Mouse (Mus musculus): ENCODE measurements around the gene Agbl4. TPM values are rescaled to one million over a fixed set of nuclear protein-coding genes. Genes with fewer than 3 reads are reported as not detected.

Gene Agbl4
- polyA plus RNA-seq, 1 experiment from 2014 or later = 0.24 TPM

- WGBS = 94% methylated on average over 2 of the region's 2 CpGs
- H3K4me3 ChIP-seq = no peak overlapping the region
- no peaks in the 10 kb centered on the region for H3K4me1 ChIP-seq
- H3K27ac ChIP-seq (replicated peaks) = no peak overlapping the region
- no peaks in the 10 kb centered on the region for H3K36me3 ChIP-seq (replicated peaks)
- no peaks in the 10 kb centered on the region for H3K27me3 ChIP-seq (replicated peaks; ENCODE audit: low read depth, poor library complexity, severe bottlenecking)
- DNase-seq (ENCODE audit: low spot score) = no peak
- no peaks in the 10 kb centered on the region for H3K9me3 ChIP-seq
These were observed 1199.8 kb downstream of the Agbl4 start for GRCm38 (mm10) chr4:111597249-111597661.

- Histone ChIP-seq H3K9me3 (no peaks in the 10 kb centered on the region), H3K4me3 (no peak overlapping the region), H3K36me3 (replicated peaks) (no peaks in the 10 kb centered on the region), H3K4me1 (no peaks in the 10 kb centered on the region), H3K27me3 (replicated peaks; ENCODE audit: low read depth, poor library complexity, severe bottlenecking) (no peaks in the 10 kb centered on the region), H3K27ac (replicated peaks) (no peak overlapping the region)
- WGBS = 79% methylated on average over 1 of the region's 1 CpGs
- DNase-seq (ENCODE audit: low spot score) = no peak
These were observed 1200.5 kb downstream of the Agbl4 start for GRCm38 (mm10) chr4:111597986-111598385.

DNA sequence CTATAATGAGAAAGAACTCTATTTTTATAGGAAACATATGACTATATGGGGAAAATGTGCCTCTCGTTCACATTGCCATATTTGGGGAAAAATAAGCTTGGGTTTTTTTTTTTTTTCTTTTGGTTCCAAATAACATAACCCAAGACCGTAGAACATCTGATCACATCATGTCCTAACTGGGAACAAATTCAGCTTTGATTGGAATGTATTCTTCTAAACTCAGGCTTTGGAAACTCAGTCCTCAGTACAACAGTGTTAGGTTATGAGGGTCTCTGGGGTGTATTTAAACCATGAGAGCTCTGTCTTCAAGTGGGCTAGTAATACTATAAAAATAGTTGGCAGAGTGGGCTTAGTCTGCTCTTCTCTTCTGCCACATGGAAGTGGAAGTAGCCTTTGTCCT lies 1205.7 kb downstream of the Agbl4 start:
- Histone ChIP-seq H3K4me1 (no peaks in the 10 kb centered on the region), H3K9me3 (no peaks in the 10 kb centered on the region), H3K36me3 (replicated peaks) (no peaks in the 10 kb centered on the region), H3K4me3 (no peak overlapping the region), H3K27me3 (replicated peaks; ENCODE audit: low read depth, poor library complexity, severe bottlenecking) (no peaks in the 10 kb centered on the region), H3K27ac (replicated peaks) (no peak overlapping the region)
- 86% methylated on average over 2 of the region's 2 CpGs for WGBS
- no peak for DNase-seq (ENCODE audit: low spot score)

DNA sequence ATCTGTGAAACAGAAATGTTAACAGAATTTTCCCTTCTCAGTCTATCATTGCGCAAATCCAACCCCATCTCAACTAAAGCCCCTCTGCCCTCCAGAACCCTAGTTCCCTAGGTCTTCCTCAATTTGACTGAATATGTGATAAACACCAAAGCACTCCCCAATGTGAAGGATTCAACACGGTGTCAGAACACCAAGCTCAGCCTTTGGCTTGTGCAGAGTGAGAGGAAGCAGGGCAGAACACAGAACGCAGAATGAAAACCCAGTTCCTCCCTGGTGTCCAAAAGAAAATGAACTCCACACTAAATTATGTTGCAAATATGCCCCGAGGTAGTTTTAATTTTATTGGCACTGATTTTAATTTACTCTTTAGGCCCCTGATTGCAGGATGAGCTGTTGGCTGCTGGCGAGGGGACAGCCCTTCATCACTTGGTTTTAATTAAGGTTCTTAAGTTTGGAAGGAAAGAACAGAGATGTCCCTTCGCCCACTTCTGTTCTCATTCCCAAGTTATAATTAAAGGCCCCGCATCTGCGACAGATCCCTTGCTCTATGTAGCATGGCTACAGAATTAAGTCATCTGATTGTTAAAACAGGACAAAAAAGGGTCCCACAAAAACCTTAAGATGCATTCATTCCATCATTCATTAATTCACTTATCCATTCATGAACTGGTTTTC lies 1210.5 kb downstream of the Agbl4 start:
- no peaks in the 10 kb centered on the region for H3K9me3 ChIP-seq
- WGBS = 77% methylated on average over 8 of the region's 8 CpGs
- H3K27me3 ChIP-seq (replicated peaks; ENCODE audit: low read depth, poor library complexity, severe bottlenecking) = no peaks in the 10 kb centered on the region
- H3K27ac ChIP-seq (replicated peaks) = no peak overlapping the region
- no peak for DNase-seq (ENCODE audit: low spot score)
- no peaks in the 10 kb centered on the region for H3K36me3 ChIP-seq (replicated peaks)
- no peaks in the 10 kb centered on the region for H3K4me1 ChIP-seq
- no peak overlapping the region for H3K4me3 ChIP-seq

DNA sequence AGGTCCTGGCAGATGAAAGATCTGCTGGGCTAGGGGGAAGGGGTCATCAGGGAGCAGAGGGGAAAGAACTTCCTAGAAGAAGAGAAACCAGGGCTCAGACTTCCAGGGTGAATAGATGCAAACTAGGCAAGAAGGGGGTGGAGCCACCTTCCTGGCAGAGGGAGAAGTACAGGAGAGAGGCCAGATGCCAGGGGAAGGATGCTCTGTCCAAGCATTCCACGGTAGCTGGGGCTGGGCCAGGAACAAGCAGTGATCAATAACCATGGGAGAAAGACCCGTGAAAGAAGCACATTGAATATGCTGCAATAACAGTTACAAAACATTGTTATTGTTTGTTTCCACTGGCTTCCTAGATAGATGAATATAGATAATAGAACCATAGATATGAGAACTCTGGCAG lies 1224.4 kb downstream of the Agbl4 start:
- peaks cover 3% of the 10 kb centered on the region; the same call in 1 of the 2 replicates for H3K4me1 ChIP-seq
- H3K4me3 ChIP-seq = no peak overlapping the region
- H3K27me3 ChIP-seq (replicated peaks; ENCODE audit: low read depth, poor library complexity, severe bottlenecking) = no peaks in the 10 kb centered on the region
- DNase-seq (ENCODE audit: low spot score) = no peak
- WGBS = 48% methylated on average over 2 of the region's 2 CpGs
- H3K36me3 ChIP-seq (replicated peaks) = no peaks in the 10 kb centered on the region
- H3K27ac ChIP-seq (replicated peaks) = no peak overlapping the region
- H3K9me3 ChIP-seq = no peaks in the 10 kb centered on the region

- no peaks in the 10 kb centered on the region for H3K27me3 ChIP-seq (replicated peaks; ENCODE audit: low read depth, poor library complexity, severe bottlenecking)
- DNase-seq (ENCODE audit: low spot score) = no peak
- 69% methylated on average over 5 of the region's 5 CpGs for WGBS
- H3K27ac ChIP-seq (replicated peaks) = no peak overlapping the region
- no peaks in the 10 kb centered on the region for H3K9me3 ChIP-seq
- peaks cover 3% of the 10 kb centered on the region; the same call in 1 of the 2 replicates for H3K4me1 ChIP-seq
- no peak overlapping the region for H3K4me3 ChIP-seq
- H3K36me3 ChIP-seq (replicated peaks) = no peaks in the 10 kb centered on the region
These were observed 1227.5 kb downstream of the Agbl4 start for GRCm38 (mm10) chr4:111624914-111625313.

DNA sequence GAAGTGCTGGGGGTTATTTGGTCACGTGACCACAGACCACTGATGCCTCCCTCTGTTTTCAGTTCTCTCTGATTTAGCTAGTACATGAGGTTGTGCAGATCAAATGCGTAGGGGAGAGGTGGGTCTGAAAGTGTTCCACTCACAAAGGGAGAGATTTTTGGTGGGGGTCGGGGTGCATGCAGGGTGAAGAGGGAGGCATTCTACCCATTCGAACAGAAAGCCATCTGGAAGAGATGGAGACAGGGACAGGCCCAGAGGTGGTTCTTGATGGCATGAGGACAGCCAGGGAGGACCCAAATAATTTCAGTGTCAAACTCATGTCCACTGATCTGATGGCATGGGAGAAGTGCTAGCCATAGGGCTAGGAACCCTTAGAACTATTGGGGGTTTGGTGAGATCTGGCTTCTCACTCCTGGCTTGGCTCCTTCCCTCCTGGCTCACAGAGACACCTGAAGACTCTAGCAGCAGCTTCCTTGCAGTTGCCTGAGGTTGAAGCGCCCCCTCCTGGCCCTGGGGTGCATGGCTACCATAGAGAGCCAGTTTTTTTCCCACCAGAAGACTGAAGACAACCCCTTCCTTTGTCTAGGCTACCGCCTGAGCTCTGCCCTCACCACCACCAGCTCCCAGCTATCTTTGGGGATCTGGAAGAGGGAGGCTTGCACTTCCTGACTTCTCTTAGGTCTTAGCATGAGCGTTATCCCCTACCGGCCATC lies 1228.8 kb downstream of the Agbl4 start:
- peak; percentile 86 for DNase-seq (ENCODE audit: low spot score)
- Histone ChIP-seq H3K4me3 (no peak overlapping the region), H3K27ac (replicated peaks) (peak overlapping the region; percentile 57), H3K9me3 (no peaks in the 10 kb centered on the region), H3K4me1 (peaks cover 12% of the 10 kb centered on the region), H3K27me3 (replicated peaks; ENCODE audit: low read depth, poor library complexity, severe bottlenecking) (no peaks in the 10 kb centered on the region), H3K36me3 (replicated peaks) (no peaks in the 10 kb centered on the region)
- 31% methylated on average over 8 of the region's 8 CpGs for WGBS

GRCm38 (mm10) chr4:111632615-111633014 lies 1235.2 kb downstream of the Agbl4 start:
- WGBS = 79% methylated on average over 1 of the region's 1 CpGs
- no peaks in the 10 kb centered on the region for H3K27me3 ChIP-seq (replicated peaks; ENCODE audit: low read depth, poor library complexity, severe bottlenecking)
- no peaks in the 10 kb centered on the region for H3K9me3 ChIP-seq
- peaks cover 9% of the 10 kb centered on the region for H3K4me1 ChIP-seq
- H3K4me3 ChIP-seq = no peak overlapping the region
- no peak for DNase-seq (ENCODE audit: low spot score)
- no peaks in the 10 kb centered on the region for H3K36me3 ChIP-seq (replicated peaks)
- H3K27ac ChIP-seq (replicated peaks) = no peak overlapping the region

DNA sequence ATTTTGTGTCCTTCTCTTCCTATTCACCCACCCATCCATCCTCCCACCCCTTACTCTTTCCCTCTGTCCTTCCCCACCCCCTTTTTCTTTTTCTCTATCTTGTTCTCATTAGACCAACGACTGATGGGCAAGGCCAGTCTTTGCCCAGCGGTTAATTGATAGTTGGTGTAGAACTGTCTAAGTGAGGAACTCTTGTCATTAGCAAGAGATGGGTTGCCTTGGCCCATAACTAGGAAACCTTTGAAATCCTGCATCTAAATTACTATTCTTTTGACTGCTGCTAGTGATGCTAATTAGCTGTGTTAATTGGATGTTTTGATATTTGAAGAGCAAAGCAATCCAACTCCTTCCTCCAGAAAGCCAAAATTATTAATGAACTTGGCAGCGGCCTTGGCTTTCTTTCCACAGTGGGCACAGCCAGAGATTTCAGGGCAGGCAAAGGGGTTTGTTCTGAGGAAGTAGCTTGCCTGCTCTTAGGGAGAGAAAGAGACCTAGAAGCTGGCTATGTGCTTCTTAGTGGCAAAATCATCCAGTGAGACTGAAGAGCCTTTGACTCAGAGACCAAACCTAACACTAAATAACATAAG lies 1238.2 kb downstream of the Agbl4 start:
- H3K27me3 ChIP-seq (replicated peaks; ENCODE audit: low read depth, poor library complexity, severe bottlenecking) = no peaks in the 10 kb centered on the region
- no peaks in the 10 kb centered on the region for H3K9me3 ChIP-seq
- no peak for DNase-seq (ENCODE audit: low spot score)
- 83% methylated on average over 3 of the region's 3 CpGs for WGBS
- H3K36me3 ChIP-seq (replicated peaks) = no peaks in the 10 kb centered on the region
- H3K4me3 ChIP-seq = no peak overlapping the region
- peaks cover 7% of the 10 kb centered on the region for H3K4me1 ChIP-seq
- H3K27ac ChIP-seq (replicated peaks) = no peak overlapping the region

- Histone ChIP-seq H3K36me3 (replicated peaks) (no peaks in the 10 kb centered on the region), H3K27me3 (replicated peaks; ENCODE audit: low read depth, poor library complexity, severe bottlenecking) (no peaks in the 10 kb centered on the region), H3K9me3 (no peaks in the 10 kb centered on the region), H3K4me1 (peaks cover 3% of the 10 kb centered on the region; the same call in 1 of the 2 replicates), H3K4me3 (no peak overlapping the region), H3K27ac (replicated peaks) (no peak overlapping the region)
- no peak for DNase-seq (ENCODE audit: low spot score)
- 83% methylated on average over 5 of the region's 5 CpGs for WGBS
These were observed 1241.7 kb downstream of the Agbl4 start for GRCm38 (mm10) chr4:111638948-111639708.

GRCm38 (mm10) chr4:111645117-111645830 lies 1247.8 kb downstream of the Agbl4 start:
- DNase-seq (ENCODE audit: low spot score) = no peak
- H3K27ac ChIP-seq (replicated peaks) = no peak overlapping the region
- no peak overlapping the region for H3K4me3 ChIP-seq
- no peaks in the 10 kb centered on the region for H3K9me3 ChIP-seq
- WGBS = 81% methylated on average over 6 of the region's 6 CpGs
- no peaks in the 10 kb centered on the region for H3K4me1 ChIP-seq
- H3K36me3 ChIP-seq (replicated peaks) = no peaks in the 10 kb centered on the region
- H3K27me3 ChIP-seq (replicated peaks; ENCODE audit: low read depth, poor library complexity, severe bottlenecking) = no peaks in the 10 kb centered on the region

DNA sequence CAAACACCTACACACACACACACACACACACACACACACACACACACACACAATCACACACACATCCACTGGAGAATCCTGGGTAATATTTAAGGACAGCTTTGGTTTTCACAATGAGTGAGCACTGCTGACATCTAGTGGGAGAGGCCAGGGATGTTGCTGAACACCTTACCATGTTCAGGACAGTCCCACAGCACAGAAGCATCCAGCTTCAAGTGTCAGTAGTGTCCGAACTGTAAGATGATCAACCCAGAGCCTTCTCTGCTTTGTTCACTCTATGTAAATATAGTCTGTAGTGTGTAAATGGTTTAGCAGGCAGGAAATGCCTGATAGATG lies 1248.3 kb downstream of the Agbl4 start:
- H3K36me3 ChIP-seq (replicated peaks) = no peaks in the 10 kb centered on the region
- H3K27ac ChIP-seq (replicated peaks) = no peak overlapping the region
- no peaks in the 10 kb centered on the region for H3K27me3 ChIP-seq (replicated peaks; ENCODE audit: low read depth, poor library complexity, severe bottlenecking)
- H3K4me3 ChIP-seq = no peak overlapping the region
- H3K4me1 ChIP-seq = no peaks in the 10 kb centered on the region
- DNase-seq (ENCODE audit: low spot score) = peak; percentile 17
- no peaks in the 10 kb centered on the region for H3K9me3 ChIP-seq
- 67% methylated on average over 1 of the region's 1 CpGs for WGBS

All from embryonic facial prominence, embryonic 10.5 days (tissue).